Mouse (Mus musculus): ENCODE measurements at regions not wholly inside any gene's neighbourhood (a gene's known extent, or its start where the extent isn't known, plus 50 kb on each side); places are given as distances from the start of the nearest gene placed in this dataset.

GRCm38 (mm10) chr2:144172100-144172770, 98.2 kb upstream of the Mgme1 start:
- H3K27ac ChIP-seq (ENCODE audit: insufficient read depth, low read depth) = no peak overlapping the region
- H3K79me2 ChIP-seq (replicated peaks; ENCODE audit: control insufficient read depth, extremely low read depth, insufficient read depth, poor library complexity, severe bottlenecking) = no peaks in the 10 kb centered on the region
- peaks cover 12% of the 10 kb centered on the region for H3K27me3 ChIP-seq (replicated peaks)
- in situ Hi-C loops (cut with MboI; ENCODE audit: low pct_ligation_motif_present, low pct_unique_long_range_greater_than_20kb, low sequenced_read_pairs) = no loop called here
- no peak overlapping the region for H3K9ac ChIP-seq (ENCODE audit: insufficient read depth, low read depth)
- no peak for DNase-seq (ENCODE audit: extremely low read depth)
- peaks cover 33 to 84% of the 10 kb centered on the region in 2 experiments for H3K4me1 ChIP-seq (ENCODE audit: control insufficient read depth in 1 of 2, insufficient read depth in 2 of 2)
- dilution Hi-C loops (cut with MboI; ENCODE audit: extremely low pct_ligation_motif_present, extremely low pct_unique_long_range_greater_than_20kb, low sequenced_read_pairs) = no loop called here
- H3K4me2 ChIP-seq (ENCODE audit: insufficient read depth, low read depth, poor library complexity, severe bottlenecking) = no peak overlapping the region
- no peaks in the 10 kb centered on the region for H3K9me3 ChIP-seq (replicated peaks; ENCODE audit: low read length)
- no peaks in the 10 kb centered on the region for H3K36me3 ChIP-seq (replicated peaks in 1 of 2; ENCODE audit: control insufficient read depth in 1 of 2, insufficient read depth in 1 of 2, low read length in 1 of 2)
- TF ChIP-seq MEF2A (IDR thresholded peaks at IDR 0.05; ENCODE audit: borderline replicate concordance, low read depth, low read length) (no peak), NRF1 (IDR thresholded peaks at IDR 0.05; ENCODE audit: low read depth, low read length) (no peak), TCF12 (IDR thresholded peaks at IDR 0.05; ENCODE audit: low read depth, low read length) (no peak), HCFC1 (IDR thresholded peaks at IDR 0.05; ENCODE audit: low read depth, low read length) (peak; percentile 75), RCOR1 (conservative IDR thresholded peaks at IDR 0.05; ENCODE audit: low read depth, low read length) (no peak), ELF1 (IDR thresholded peaks at IDR 0.05; ENCODE audit: low read depth, low read length) (0 out of 2 replicates have a peak, but pooled peaks have one; percentile 27)
- H3K4me3 ChIP-seq (replicated peaks in 1 of 3; ENCODE audit: low read depth in 2 of 3, low read length in 2 of 3, poor library complexity in 1 of 3) = no peak overlapping the region

- in situ Hi-C loops (cut with MboI; ENCODE audit: low pct_ligation_motif_present, low pct_unique_long_range_greater_than_20kb, low sequenced_read_pairs) (no loop called here), dilution Hi-C loops (cut with MboI; ENCODE audit: extremely low pct_ligation_motif_present, extremely low pct_unique_long_range_greater_than_20kb, low sequenced_read_pairs) (no loop called here)
- Histone ChIP-seq H3K79me2 (replicated peaks; ENCODE audit: control insufficient read depth, extremely low read depth, insufficient read depth, poor library complexity, severe bottlenecking) (no peaks in the 10 kb centered on the region), H3K4me3 (replicated peaks in 1 of 3; ENCODE audit: low read depth in 2 of 3, low read length in 2 of 3, poor library complexity in 1 of 3) (no peak overlapping the region), H3K36me3 (replicated peaks in 1 of 2; ENCODE audit: control insufficient read depth in 1 of 2, insufficient read depth in 1 of 2, low read length in 1 of 2) (no peaks in the 10 kb centered on the region), H3K27me3 (replicated peaks) (peaks cover 12% of the 10 kb centered on the region), H3K9me3 (replicated peaks; ENCODE audit: low read length) (no peaks in the 10 kb centered on the region), H3K27ac (ENCODE audit: insufficient read depth, low read depth) (no peak overlapping the region), H3K4me2 (ENCODE audit: insufficient read depth, low read depth, poor library complexity, severe bottlenecking) (0 out of 2 replicates have a peak overlapping the region, but pooled peaks have one; percentile 29), H3K4me1 (ENCODE audit: control insufficient read depth in 1 of 2, insufficient read depth in 2 of 2) (peaks cover 29 to 80% of the 10 kb centered on the region in 2 experiments), H3K9ac (ENCODE audit: insufficient read depth, low read depth) (no peak overlapping the region)
- no peak for DNase-seq (ENCODE audit: extremely low read depth)
- TF ChIP-seq EP300 (IDR thresholded peaks at IDR 0.05; ENCODE audit: low read length) = peak; percentile 80
- TF ChIP-seq TCF12 (IDR thresholded peaks at IDR 0.05; ENCODE audit: low read depth, low read length) = peak; percentile 86
- peak; percentile 38; the same call in 1 of the 2 replicates for TF ChIP-seq JUND (conservative IDR thresholded peaks at IDR 0.05; ENCODE audit: low read depth, low read length)
- no peak for TF ChIP-seq HCFC1 (IDR thresholded peaks at IDR 0.05; ENCODE audit: low read depth, low read length)
- peak; percentile 53; the same call in 1 of the 2 replicates for TF ChIP-seq MAFK (IDR thresholded peaks at IDR 0.05; ENCODE audit: insufficient replicate concordance, low read length)
- TF ChIP-seq JUN (IDR thresholded peaks at IDR 0.05; ENCODE audit: insufficient read depth, low read depth, low read length) = no peak
- no peak for TF ChIP-seq ELF1 (IDR thresholded peaks at IDR 0.05; ENCODE audit: low read depth, low read length)
- peak; percentile 48 for TF ChIP-seq CHD2 (IDR thresholded peaks at IDR 0.05; ENCODE audit: low read length)
- peak; percentile 48 for TF ChIP-seq MEF2A (IDR thresholded peaks at IDR 0.05; ENCODE audit: borderline replicate concordance, low read depth, low read length)
- peak; percentile 39; the same call in 1 of the 2 replicates for TF ChIP-seq ETS1 (conservative IDR thresholded peaks at IDR 0.05; ENCODE audit: low read depth, low read length)
- TF ChIP-seq BHLHE40 (IDR thresholded peaks at IDR 0.05; ENCODE audit: low read depth, low read length) = peak; percentile 52; the same call in 1 of the 2 replicates
- peak; percentile 84 for TF ChIP-seq IRF4 (IDR thresholded peaks at IDR 0.05; ENCODE audit: low read depth, low read length)
Measured at GRCm38 (mm10) chr2:144173358-144174106, 96.9 kb upstream of the Mgme1 start.
